Mouse (Mus musculus): Measurements from ENCODE around the gene Tecpr2.

Gene Tecpr2

DNA sequence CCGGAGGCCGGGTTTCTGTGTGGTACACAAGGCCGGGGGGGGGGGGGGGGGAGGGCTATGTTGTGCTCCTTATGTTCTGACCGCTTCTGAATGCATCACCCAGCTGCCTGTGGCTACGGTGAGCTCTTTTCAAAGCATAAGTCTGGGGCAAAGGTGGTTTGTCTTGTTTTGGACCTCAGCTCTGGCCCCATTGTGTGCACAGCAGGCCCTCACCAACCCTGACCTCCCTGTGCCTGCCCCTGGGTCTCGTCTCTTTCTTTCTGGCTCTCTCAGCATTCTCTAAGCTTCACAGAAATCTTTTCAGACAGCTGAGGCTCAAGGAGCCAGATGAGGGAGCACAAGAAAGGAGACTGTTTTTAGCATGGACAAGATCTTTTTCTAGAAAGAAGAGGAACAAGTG is 23.5 kb upstream of the Tecpr2 start:
- no peak for DNase-seq (ENCODE audit: low spot score)

DNA sequence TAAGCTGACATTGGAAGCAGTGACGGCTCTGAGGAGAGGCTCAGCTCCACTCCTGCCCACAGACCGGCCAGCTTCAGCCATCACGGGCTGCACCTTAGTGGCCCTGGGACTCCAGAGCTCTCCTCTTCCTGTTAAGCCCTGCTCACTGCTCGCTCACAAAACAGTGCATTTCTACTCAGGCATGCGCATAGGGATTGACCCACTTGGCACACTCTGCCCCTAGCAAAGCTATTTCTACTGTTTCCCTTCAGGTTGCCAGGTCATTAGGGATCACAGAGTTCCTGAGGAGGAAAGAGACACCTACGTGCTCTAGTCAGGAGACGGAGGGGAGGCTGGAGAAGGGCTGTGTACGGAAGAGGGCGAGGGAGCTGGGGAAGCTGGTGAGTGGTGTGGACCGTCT is 23.1 kb upstream of the Tecpr2 start:
- DNase-seq (ENCODE audit: low spot score): no peak

DNA sequence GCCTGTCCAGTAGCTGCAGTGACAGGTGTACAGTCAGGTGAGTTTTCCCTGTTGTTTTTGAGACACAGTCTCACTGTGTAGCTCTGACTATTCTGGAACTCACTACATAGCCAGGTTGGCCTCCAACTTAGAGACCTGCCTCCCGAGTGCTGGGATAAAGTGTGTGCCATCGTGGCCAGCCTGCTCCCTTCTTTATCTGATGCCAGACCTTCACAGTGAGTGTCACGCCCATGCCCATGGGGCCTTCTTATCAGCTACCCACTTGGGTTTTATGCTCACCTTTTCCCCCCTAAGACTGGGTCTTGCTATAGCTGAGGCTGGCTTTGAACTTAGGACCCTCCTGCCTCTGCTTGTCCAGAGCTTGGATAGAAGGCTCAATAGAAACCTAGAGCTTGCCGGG is 19.0 kb upstream of the Tecpr2 start:
- DNase-seq (ENCODE audit: low spot score): no peak

DNA sequence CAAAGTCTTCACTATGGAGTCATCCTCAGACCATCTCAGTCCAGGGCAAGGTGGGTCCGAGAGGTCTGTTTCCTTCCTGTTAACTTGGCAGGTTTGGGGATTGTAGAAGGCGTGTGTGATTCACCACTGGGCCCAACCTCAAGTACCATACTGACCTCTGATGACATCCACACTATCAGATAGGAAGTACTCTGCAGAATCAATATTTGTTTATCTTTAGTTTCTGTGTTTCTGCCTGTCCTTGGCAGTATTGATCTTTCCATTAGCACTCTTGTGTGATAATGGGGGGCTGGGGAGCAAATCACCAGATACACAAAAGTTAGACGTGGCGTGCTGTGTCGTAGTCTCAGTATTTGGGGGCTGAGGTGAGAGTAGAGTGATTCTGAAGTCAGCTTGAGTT is 17.8 kb upstream of the Tecpr2 start:
- DNase-seq (ENCODE audit: low spot score): no peak

DNA sequence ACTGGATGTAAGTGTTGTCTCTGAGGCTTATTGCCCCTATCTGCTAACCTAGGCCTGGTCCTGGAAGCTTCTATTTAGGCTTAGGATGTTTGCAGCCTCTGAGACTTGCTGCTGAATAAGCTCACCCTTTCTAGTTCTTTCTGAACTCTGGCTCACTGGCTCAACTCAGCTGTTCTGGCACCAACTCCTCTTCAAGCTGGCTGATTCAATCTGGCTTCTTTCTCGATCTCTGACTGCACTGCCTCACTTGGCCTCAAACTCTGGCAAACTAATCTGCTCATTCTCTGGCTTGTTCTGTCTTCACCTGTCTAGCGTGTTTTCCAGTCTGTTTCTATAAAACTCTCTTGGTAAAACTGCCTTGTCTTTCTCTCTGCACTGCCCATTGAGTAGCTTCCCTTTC is 13.7 kb upstream of the Tecpr2 start:
- DNase-seq (ENCODE audit: low spot score): no peak

DNA sequence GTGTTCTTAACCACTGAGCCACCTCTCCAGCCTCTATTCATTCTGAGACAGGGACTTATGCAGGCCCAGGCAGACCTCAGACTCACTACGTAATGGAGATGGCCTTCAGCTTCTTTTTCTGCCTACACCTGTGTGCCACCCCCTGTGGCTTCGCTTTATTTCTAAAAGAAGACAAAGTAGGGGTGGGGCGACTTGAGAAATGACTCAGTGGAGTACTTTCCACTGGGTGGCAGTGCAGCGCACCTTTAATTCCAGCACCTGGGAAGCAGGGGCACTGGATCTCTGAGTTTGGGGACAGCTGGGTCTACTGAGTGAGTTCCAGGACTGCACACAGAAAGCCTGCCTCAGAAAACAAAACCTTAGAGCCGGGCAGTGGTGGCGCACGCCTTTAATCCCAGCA is 6.8 kb upstream of the Tecpr2 start:
- no peak for DNase-seq (ENCODE audit: low spot score)

DNA sequence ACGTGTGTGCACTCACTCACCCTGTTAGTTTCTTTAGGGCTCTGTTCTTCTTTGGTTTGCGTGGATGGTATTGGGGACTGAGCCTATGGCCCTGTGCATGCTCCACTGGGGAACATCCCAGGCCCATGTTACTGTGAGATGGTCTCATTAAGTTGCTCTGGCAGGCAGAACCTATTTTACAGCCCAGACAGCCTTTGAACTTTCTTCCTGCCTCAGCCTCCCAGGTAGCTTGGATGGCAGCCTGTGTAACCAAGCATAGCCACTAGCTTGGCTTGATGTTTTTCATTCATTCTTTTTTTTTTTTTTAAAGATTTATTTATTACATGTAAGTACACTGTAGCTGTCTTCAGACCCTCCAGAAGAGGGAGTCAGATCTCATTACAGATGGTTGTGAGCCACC is 3.8 kb upstream of the Tecpr2 start:
- no peak for DNase-seq (ENCODE audit: low spot score)

DNA sequence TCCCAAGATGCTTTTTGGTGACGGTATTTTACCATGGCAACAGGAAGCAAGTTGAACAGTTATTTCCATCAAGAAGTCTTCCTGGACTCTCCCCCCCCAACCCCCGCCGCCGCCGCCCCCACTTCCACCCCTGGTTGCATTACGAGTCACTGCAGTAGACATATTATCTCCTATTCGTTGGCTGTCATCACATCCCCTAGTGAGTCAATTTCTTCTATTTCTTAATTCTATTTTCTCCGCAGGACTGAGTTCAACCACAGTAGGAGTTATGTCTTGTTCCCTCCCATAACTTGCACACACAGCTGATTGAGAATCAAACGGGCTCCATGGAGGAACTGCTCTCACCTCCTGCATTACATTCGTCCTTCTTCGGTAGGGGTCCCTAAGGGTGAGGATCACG is 958 bp upstream of the Tecpr2 start:
- no peak for DNase-seq (ENCODE audit: low spot score)

DNA sequence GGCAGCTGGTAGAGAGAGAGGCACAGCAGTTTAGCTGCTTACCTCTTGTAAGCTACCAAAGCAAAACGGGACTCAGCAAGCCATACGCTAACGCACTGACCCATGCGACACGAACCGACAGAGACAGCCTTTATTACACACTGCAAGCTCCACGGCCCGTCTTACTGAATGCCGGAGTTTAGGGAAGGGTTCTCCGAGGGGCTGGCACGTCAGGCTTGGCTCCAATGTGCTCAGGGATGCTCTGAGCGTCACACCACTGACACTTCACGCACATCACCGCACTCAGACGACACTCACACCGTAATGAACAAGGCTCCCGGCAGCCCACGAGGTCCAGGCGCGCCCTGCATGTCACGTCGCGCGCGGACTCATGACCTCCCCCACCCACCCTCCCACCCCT is 458 bp upstream of the Tecpr2 start:
- no peak for DNase-seq (ENCODE audit: low spot score)

DNA sequence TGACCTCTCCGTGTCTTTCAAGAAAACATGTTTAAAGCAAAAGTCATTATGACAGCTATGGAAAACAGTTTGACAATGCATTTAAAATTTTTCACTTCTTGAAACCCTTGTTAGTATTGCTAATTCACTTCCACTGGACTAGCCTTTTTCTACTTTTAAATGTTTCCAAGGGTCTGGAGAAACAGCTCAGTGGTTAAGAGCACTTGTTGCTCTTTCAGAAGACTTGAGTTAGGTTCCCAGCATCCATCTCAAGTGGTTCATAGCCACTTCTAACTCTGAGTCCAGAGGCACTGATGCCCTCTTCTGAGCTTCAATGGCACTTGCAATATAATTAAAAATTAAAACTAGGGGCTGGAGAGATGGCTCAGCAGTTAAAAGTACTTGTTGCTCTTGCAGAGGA is 2.8 kb downstream of the Tecpr2 start:
- no peak for DNase-seq (ENCODE audit: low spot score)

DNA sequence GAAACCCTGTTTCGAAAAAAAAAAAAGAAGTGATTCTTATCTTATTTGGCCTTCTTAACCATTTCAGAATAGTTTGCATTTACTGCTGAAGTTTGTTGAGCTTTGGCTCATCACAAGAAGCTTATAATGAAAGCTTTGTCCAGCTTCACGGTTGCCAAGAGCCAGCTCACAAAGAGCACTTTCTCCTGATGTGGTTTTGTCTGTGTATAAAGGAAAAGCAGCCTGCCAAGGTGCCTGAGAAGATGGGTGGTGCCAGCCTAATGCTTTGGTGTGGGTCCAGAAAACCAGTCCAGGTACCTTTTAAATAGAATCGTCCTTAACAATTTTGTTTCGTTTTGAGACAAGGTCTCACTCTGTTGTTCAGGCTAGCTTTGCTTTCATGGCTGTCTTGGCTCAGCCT is 13.0 kb downstream of the Tecpr2 start:
- DNase-seq (ENCODE audit: low spot score): no peak

DNA sequence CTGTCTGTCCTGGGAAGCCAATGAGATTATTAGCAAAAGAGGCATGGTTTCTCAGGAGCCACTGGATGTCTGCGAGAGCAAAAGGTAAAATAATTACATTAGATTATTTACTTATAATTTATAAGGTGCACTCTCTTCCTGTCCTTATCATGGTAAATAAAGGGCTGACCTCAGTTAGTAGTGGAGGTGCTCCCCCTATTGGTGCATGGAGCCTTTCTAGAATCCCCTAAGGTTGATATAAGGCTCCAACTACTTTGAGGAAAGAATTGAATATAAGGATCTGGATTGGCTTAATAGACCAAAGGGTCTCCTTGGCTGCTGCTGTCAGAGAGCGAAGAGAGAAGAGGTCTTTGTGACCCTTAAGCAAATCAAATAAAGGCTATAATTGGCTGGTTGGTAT is 14.5 kb downstream of the Tecpr2 start:
- no peak for DNase-seq (ENCODE audit: low spot score)

DNA sequence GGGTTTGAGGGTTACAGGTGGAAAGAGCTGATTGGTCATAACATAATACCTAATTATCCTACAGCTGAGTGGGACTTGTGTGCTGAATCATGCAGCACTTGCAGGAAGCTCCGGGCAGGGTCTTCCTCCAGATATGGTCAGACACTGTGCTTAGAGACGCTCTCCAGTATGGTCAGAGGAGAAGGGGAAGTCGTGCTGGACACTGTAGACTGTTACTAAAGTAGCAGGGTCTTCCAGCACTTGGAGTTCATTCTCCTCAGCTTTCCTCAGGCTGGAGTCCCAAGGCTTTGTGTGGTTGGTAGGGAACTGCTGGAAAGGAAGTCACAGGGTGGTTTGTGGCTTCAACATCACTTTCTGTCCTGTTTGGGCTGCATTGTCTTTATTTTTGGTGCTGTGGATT is 18.8 kb downstream of the Tecpr2 start:
- no peak for DNase-seq (ENCODE audit: low spot score)

DNA sequence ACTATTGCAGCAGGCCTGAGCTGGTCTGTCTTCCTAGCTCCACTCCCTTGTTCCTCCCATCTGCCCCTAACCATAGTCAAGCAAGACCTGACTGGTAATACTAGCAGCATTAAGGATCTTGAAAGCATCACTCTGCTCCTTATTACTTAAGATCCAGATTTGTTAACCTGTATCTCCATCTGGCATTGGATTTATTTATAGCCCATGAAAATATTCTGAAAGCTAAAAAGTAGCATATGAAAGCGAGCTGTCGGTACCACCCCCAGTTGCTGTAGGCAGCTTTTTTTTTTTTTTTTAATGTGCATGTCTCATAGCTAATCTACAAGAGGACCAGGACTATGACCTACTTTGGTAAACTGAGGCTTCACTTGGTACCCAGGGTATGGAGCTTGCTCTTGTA is 20.9 kb downstream of the Tecpr2 start:
- no peak for DNase-seq (ENCODE audit: low spot score)

DNA sequence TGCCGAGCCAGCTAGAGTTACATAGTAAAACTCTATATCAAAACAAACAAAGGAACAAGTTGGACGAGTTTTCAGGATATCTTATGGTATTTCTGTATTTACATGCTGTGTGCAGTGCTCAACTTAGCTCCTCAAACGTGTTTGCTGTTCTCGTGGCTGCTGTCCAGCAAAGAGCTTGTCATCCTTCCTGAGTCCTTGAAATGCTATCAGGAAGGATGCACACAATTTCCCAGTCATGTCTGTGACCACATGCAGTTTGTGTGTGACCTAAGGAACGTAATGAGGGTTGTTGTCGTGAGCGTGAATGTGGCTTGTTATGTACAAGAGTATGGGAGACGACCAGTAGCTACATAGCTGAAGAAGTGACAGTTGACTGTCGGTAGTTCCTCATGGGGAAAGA is 26.7 kb downstream of the Tecpr2 start:
- no peak for DNase-seq (ENCODE audit: low spot score)

DNA sequence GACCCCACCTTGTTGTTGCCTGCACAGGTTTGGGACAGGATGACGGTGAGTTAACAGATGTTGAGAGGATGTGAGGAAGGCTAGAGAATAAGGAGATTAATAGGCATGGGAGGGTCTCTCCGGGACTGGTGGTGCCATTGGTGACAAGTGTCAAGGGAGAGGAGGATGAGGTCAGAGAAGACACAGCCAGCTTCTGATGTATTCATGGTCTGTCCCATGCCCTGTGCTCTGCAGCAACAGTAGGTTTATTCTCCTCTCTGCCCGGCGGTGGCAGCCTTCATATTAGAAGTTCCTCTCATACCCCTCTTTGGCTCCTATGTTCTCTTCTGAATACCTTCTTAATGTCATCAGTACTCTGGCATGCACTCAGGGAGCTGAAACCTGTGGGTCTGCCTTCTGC is 31.2 kb downstream of the Tecpr2 start:
- no peak for DNase-seq (ENCODE audit: low spot score)

DNA sequence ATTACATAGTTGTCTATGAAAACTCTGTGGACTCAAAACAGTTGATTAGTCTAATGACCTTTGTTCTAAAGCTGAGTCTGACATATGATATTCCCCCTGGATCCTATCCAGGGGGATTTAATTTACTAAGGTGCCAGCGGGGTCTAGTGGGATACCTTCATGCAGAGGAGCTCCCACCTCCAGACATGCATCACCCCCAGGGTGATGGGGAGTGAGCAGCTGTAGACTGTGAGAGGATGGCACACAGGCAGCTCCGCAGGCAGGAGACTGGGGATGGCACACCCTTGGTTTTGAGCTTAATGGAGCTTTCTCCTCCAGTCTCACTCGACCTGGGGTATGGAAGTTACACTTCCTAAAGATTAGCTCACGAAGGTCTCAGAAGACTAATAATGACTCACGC is 32.5 kb downstream of the Tecpr2 start:
- DNase-seq (ENCODE audit: low spot score): no peak

DNA sequence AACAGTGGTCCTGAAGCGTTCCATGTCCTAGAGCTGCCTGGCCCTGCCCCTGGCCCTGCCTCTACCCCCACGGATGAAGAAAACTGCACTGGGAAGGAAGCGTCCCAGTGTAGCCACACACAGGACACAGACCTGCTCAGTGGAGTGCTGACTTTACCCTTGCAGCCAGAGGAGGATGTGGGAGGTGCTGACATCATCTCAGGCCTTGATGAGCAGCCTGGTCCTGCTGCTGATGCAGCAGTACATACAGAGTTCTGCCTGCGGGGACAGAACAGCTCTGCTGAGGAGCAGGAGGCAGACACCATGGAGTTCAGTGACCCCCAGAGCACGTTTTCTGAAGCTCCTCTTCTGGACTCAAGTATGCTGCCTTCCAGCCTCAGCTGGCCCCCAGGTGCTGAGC is 43.8 kb downstream of the Tecpr2 start:
- DNase-seq (ENCODE audit: low spot score): no peak

DNA sequence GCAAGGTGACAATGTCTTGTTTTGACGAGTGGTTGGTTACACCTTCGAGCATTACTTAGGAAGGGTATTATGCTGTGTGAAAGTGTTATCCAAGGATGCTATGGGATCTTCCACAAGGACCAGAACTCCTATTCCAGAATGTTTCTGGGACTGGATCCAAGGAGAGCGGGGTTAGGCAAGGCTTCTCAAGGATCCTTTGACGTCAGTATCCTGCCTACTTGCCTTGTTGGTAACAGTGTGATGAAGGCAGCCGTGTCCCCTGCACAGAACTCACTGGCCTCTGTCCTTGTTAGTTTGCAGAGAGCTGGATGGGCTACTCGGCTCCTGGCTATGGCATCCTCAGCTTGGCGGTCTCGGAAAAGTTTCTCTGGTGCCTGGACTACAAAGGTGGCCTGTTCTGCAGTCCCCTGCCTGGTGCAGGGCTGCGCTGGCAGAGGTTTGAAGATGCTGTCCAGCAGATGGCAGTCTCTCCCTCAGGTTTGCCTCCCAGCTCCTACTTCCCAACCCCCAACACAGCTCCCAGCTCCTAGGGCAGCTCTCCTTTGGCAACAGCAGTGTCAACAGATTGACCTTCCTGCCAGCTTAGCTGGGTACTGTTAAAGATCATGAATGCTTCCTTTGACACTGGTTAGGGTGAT is 47.0 kb downstream of the Tecpr2 start:
- peak; percentile 84 for DNase-seq (ENCODE audit: low spot score)

DNA sequence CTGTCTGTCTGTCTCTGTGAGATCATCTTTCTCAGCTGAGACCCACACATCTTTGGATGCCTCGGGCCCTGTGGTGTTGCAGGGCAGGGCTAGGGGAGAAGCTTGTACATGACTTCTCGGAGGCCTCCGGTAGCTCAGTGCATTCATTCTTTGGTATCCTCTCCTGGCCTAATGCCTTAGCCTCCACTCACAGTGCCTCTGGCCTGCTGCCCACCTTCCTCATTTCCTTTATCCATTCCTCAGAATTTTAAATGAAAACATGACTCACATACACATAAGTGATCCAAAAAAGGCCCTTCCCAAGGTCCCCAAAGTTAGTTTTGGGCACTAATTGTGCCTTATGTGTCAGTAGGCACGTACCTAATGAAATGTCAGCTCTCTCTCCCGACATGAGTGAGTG is 48.4 kb downstream of the Tecpr2 start:
- DNase-seq (ENCODE audit: low spot score): no peak

DNA sequence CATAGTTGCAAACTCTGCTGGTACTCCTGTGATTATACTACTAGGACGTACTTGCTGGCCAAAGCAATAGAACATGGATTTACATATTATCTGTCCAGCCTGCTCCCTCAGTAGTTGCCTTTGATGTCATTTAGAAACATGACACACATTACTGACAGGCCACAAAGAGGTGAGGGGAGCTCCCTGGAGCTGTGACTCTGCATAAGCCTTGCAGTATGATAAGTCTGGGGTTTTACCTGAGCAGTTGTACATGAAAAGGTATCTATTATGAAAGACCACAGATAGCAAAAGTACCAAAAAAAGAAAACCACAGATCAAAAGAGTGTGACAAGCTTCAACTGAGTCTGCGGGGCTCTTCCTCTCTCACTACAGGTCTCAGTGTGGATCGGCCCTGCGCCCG is 50.3 kb downstream of the Tecpr2 start:
- no peak for DNase-seq (ENCODE audit: low spot score)

DNA sequence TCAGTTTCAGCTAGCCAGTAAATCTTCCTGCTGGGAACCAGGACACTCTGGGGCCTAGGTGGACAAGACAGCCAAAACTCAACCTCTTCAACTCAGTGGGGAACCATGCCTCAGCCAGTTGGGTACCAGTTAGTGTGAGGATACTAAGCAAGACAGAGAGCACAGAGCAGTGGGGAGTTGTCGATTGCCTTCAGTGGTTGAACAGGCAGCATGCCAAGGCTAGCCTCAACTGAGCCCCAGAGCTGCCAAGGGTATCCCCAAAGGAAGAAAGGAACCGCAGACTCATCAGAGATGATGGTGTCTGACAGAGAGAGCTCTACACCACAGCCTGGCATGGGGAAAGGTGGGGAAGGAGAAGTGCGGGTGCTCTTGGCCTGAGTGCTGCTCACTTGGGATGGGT is 51.8 kb downstream of the Tecpr2 start:
- DNase-seq (ENCODE audit: low spot score): no peak

DNA sequence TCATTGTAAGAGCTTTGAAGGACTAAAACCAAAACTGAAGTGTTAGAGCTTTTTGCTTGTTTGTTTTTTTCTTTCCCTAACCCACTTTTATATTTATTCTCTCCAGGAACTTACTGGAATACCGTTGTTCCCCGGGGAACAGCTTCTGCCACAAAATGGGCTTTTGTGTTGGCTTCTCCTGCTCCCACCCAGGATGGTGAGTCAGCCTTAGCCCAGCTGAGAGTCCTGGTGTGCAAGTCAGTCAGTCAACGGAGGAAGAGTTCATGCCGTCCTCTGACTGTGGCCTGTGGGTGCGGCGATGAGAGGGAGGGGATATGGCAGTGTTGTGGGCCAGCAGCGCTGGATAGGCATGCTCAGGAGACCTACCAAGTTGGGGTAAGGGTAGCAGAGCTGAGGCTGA is 57.2 kb downstream of the Tecpr2 start:
- DNase-seq (ENCODE audit: low spot score): no peak

DNA sequence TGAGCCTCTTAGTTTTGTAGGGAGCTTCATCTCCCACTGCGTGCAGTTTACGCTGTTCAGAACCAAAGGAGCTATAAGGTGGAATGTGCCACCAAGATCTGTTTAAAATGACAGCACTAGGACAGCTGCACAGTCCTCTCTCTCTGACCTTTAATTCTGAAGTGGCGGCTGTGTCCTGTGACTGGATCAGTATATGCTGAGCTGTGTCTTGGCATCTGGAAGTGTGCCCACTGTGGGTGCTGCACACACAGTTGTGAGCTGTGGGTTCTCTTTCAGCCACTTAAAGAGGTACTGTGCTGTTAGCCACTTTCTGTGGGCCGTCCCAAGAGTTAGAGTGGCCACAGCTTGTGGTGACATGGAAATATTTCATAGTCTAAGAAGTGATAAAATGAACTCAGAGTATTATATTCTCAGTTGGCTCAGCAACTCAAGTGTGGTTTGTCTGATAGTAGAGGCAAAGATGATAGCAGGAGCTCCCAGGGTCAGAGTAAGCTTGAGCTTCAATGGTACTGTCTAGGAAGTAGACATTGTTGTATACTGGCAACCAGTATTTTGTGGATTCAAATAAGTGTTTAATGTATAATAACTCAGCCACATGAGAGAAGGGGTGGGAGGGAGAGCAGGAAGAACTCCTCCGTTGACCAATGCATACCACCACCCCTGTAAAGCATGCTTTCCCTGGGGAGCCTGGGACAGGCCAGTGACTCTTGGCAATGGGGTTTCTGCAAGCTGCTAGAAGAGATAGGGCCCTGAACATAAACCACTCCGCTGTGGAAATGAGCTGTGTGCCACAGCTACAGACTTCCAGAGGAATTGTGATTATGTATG is 59.2 kb downstream of the Tecpr2 start:
- DNase-seq (ENCODE audit: low spot score): no peak
